Mouse (Mus musculus): ENCODE measurements at regions not wholly inside any gene's neighbourhood (a gene's known extent, or its start where the extent isn't known, plus 50 kb on each side); places are given as distances from the start of the nearest gene placed in this dataset.
A peak's percentile ranks its signal among the peaks of the same experiment; 100 is the strongest.

DNA sequence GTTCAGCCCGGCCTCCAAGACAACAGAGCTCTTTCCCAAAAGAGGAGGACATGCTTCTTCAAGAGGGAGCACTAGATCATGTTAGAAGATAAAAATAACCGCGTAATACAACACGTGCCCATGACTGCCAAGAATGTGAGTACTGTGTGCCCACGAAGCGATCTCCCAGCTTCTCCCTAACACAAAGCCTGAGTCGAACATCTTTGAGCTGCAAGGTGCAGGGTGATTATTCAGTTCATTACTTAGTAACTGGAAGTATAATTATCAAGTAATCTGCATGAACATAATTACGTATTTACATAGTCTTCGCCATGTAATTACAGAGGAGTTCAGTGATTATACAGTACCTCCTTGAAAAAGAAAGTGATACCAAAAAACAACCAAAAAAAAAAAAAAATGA lies 269.7 kb downstream of the Efnb2 start:
- no peak for DNase-seq (ENCODE audit: low read depth, low spot score)

- DNase-seq (ENCODE audit: low read depth, low spot score) = no peak
These were observed 282.8 kb downstream of the Efnb2 start for GRCm38 (mm10) chr8:8378248-8378647.

- no peak for DNase-seq (ENCODE audit: low read depth, low spot score)
These were observed 284.3 kb downstream of the Efnb2 start for GRCm38 (mm10) chr8:8376791-8377190.

GRCm38 (mm10) chr8:8376379-8376778 lies 284.7 kb downstream of the Efnb2 start:
- DNase-seq (ENCODE audit: low read depth, low spot score) = no peak

GRCm38 (mm10) chr8:8367282-8367871 lies 293.7 kb downstream of the Efnb2 start:
- no peak for DNase-seq (ENCODE audit: low read depth, low spot score)

DNA sequence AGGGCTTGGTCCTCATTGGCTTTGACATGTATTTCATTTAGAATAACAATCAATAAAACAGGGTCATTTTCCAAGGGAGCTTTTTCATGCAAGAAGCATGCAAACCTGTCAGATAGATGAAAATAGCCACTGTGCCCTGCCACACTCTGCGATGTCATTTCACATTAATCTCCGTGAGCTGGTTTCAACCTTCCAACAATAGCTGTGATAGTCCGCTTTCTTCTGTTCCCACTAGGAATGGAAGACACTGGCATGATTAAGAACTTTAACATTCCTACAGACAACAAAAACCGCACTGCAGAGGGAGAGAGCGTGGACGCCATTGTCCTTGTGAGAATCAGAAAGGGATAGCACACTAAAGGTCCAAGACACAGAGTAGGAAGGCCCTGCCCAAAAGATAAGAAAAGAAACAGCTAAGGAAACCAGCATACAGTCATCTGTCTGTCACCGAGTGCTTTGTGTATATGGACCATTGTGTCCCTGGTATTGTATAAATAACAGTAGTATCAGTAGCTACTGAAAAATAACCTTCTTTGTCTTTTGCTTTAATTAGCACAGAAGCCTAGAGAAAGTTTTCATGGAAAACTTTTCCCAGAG lies 299.0 kb downstream of the Efnb2 start:
- DNase-seq (ENCODE audit: low read depth, low spot score) = peak; percentile 18

- DNase-seq (ENCODE audit: low read depth, low spot score) = no peak
These were observed 300.5 kb downstream of the Efnb2 start for GRCm38 (mm10) chr8:8360586-8360985.

GRCm38 (mm10) chr8:8354977-8355376 lies 306.1 kb downstream of the Efnb2 start:
- no peak for DNase-seq (ENCODE audit: low read depth, low spot score)

DNA sequence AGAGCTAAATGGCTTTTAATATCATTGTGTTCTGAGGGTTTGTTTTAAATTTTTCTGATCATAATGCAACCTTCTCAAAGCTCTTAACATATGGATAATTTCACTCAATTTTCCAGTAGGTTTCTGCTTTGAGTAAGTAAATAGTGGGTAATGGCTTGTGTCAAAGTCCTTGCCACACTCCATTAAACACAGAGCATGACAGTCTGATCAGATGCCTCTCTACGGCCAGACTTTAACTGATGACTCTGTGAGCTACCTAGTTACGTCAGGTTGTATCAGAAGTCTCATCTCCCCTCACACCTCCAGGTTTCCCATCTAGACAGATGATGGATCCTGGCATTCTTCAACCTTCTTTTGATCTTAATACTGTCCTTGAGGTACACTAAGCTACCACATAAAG lies 316.4 kb downstream of the Efnb2 start:
- DNase-seq (ENCODE audit: low read depth, low spot score) = no peak

GRCm38 (mm10) chr8:8335256-8335972 lies 325.6 kb downstream of the Efnb2 start:
- DNase-seq (ENCODE audit: low read depth, low spot score) = peak; percentile 67

DNA sequence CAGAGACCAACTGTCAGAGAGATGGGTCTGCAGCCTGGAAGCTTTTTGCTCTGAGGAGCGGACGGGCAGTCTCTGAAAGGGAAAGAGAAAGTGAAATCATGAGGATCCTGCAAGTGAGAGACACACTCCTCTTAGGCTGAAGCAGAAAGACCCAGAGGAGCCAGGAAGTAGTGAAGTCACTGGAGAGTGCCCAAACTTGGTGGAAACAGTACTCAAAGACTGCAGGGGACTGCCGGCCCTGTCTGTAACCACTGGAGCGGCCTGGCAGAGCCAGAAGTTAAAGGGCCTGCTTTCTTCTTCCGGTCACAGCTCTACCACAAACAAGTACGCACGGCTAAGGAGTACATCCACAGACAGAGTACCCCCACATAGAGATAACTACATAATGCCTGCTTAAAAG lies 326.5 kb downstream of the Efnb2 start:
- no peak for DNase-seq (ENCODE audit: low read depth, low spot score)

DNA sequence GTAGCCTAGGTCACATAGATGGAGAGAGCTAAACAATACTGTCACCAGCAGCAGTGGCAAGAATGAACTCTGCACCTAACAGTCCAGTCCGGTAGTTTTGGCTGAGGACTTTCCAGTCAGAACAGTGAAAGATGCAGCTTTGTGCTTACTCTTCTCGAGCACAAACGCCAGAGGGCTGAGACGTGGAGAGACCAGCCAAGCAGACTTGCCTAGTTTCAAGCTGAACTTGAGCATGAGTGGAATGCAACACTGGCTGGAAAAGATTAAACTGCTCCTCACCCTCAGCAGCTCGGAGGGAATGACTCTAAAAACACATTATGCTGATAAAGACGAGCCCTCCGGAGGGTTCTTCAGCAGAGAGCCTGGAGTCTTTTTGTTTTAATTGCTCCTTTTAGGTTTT lies 329.8 kb downstream of the Efnb2 start:
- no peak for DNase-seq (ENCODE audit: low read depth, low spot score)

- peak; percentile 56 for DNase-seq (ENCODE audit: low read depth, low spot score)
These were observed 332.9 kb downstream of the Efnb2 start for GRCm38 (mm10) chr8:8328010-8328666.

DNA sequence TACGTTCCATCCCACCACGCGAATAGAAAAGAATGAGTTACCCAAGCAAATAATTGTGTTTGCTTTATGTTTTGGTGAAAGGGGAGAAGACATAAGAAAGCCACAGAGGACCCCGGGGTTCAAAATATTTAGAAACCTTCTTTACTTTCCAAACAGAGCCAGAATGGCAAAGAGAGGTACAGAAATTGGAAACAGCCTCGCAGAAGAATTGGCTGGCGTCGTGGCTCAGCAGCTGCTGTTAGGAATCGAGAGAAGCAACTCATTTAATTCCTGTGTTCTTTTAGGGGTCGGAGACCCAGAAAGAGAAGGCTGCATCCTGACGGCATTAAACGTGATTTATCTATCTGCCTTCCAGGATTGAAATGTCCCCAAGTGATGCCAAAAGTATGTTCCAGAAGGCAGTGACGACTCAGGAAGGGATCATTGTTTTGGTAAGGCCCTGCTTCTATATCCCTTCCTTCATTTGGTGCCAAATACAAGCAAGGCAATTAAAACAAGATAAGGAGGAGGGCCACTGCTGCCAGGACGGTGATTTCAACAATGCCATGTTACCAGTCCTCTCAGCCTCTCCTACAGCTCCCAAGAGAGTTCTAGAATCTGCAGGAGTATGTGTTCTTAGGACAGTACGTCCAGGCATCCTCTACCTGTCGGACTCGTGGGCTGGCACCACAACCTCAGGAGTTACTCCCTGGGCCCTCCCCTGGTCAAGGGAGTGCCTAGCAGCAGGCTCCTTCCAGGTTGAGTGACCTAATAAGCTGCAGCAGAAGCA lies 334.8 kb downstream of the Efnb2 start:
- no peak for DNase-seq (ENCODE audit: low read depth, low spot score)

DNA sequence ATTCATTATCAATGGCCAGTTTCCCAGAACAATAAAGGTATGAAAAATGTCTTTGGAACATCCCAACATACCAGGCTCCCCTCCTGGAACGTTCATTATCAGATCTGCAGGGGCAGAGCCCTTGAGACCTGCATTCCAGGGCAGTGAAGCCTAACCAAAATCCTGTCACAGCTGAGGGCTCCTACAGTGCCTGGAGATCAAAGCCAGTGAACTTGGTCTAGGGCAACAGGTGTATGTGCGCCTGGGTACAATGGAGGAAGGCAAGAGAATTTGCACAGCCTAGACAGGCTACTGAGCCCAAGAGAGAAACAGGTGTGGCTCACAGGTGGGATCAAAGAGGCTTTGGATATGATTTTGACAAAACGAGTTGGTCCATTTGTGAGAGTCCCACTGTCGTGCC lies 335.6 kb downstream of the Efnb2 start:
- DNase-seq (ENCODE audit: low read depth, low spot score) = peak; percentile 41

- no peak for DNase-seq (ENCODE audit: low read depth, low spot score)
These were observed 336.5 kb downstream of the Efnb2 start for GRCm38 (mm10) chr8:8324520-8324919.

- peak; percentile 45 for DNase-seq (ENCODE audit: low read depth, low spot score)
These were observed 352.8 kb downstream of the Efnb2 start for GRCm38 (mm10) chr8:8308253-8308652.

GRCm38 (mm10) chr8:8307487-8307886 lies 353.6 kb downstream of the Efnb2 start:
- DNase-seq (ENCODE audit: low read depth, low spot score) = no peak

- no peak for DNase-seq (ENCODE audit: low read depth, low spot score)
These were observed 360.9 kb downstream of the Efnb2 start for GRCm38 (mm10) chr8:8299965-8300767.

GRCm38 (mm10) chr8:8292577-8293247 lies 368.3 kb downstream of the Efnb2 start:
- DNase-seq (ENCODE audit: low read depth, low spot score) = no peak
